Mouse (Mus musculus) right cerebral cortex, postnatal 14 days (tissue): ENCODE measurements around the gene Wbp2.
"Not testable (repeated sequence)": the region's sequence is repeated elsewhere in the genome, so short reads cannot be mapped to it uniquely, and the experiment has no call there.

Experiments
- DNase-seq: peaks from one replicate; pipeline ENCODE4 v3.0.0; 2022

Gene Wbp2

DNA sequence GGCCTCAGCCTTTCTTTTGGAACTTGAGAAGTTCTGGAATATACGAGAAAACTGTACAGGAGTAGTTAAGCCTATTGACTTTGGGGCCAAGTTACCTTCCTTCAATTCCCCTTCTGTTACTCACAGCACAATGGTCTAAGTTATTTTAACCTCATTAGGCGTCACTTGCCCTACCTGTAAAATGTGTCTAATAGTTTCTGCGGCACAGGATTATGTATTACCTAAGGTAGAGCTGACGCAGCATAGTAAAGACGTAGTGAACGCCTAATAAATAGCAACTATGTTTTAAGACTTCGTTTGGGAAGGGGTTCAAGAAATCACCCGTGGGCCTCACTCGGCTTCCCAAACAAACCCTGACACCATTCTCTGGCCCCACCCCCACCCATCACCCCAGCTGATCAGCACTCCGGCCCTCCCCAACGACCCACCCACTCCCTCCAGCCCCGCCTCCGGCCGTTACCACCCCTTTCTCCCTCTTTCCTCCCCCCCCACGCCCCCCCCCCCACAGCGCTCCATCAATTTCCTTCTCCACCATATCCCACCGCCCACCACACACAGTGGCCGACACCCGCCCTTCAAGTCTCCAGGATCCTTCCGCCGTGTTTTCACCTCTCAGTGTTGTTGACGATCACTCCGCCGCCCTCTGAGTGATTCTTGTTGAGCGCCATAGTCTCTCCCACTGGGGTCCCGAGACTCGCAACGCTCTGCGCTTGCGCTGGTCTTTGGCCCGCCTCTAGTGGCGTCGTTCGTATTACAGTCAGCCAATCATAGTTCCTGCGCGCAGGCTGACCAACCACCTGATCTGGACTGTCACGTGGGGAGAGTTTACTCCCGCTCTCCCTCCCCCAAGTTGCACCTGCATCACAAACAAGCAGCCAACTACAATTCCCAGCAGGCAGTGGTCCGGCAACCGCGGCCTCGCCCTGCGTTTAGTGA is at the start of gene Wbp2:
Gene Wbp2 (minus strand): TSS at position 738 of the 936 bp plus-strand sequence.
- peak; percentile 94 for DNase-seq

DNA sequence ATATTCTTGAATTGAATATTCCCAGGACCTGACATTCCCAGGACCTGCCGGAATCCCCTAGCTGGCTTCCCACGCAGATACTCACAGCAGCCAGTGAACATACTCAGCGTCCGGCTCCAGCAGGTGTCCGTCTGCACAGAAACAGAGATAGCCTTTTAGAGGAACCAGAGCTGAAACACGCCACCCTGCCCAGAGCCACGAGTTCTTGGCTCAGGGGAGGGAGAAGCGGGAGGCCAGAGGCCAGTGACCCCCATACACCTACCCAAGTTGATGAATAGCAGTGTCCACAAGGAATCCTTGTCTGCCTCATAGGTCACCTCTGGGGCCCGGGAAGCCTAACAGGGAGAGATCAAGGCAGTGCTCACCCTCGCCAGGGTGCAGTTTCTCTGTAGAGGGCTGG is 47.4 kb upstream of the Wbp2 start:
- DNase-seq: no peak

GRCm38 (mm10) chr11:116133497-116133896 is 46.7 kb upstream of the Wbp2 start:
- DNase-seq: no peak

DNA sequence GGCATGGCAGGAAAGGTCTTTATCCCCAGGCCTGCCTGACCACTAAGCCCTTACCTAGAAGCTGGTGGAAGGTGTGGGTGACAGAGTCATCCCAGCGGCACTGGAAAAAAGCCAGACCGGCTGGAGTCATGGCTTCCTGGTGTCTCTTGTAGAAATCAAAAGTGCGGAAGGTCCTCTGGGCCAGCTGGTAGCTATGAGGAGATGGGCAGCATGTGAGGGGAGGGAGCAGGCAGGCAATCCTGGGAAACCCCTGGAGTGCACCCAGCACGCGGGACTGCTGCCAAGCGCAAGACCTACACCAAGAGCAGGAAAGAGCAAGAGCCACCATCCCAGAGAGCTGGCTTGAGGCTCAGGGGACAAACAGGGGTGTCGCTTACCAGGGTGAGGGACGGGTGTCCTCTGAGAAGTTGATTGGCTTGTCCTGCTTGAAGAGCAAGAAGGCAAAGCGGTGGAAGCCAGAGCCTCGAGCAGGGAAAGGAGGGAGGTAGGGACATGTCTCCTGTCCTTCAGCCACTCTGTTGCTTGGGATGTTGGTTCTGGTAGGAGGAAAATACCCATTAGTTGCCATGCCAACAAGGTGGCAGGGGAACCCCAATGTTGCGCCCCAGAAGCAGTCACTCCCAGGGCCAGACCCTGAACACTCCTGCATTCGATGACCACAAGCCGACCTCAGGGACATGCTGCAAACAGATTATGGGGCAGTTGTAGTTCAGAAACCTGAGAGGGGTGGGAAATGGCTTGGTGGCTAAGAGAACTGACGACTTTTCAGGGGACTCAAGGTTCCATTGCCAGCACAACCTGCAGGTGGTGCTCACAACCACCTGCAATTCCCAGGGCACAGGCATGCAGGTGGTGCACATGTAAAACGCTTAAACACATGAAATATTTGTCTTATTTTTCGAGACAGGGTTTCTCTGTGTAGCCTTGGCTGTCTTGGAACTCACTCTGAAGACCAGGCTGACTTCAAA is 45.9 kb upstream of the Wbp2 start:
- DNase-seq: no peak

GRCm38 (mm10) chr11:116131349-116132170 is 44.8 kb upstream of the Wbp2 start:
- no peak for DNase-seq

GRCm38 (mm10) chr11:116130488-116131205 is 43.9 kb upstream of the Wbp2 start, which contains the start of gene Trim65:
Gene Trim65, minus strand, starts transcription at chr11:116131128.
- DNase-seq: peak; percentile 90

- no peak for DNase-seq
Measured at GRCm38 (mm10) chr11:116129993-116130487, 43.2 kb upstream of the Wbp2 start.

DNA sequence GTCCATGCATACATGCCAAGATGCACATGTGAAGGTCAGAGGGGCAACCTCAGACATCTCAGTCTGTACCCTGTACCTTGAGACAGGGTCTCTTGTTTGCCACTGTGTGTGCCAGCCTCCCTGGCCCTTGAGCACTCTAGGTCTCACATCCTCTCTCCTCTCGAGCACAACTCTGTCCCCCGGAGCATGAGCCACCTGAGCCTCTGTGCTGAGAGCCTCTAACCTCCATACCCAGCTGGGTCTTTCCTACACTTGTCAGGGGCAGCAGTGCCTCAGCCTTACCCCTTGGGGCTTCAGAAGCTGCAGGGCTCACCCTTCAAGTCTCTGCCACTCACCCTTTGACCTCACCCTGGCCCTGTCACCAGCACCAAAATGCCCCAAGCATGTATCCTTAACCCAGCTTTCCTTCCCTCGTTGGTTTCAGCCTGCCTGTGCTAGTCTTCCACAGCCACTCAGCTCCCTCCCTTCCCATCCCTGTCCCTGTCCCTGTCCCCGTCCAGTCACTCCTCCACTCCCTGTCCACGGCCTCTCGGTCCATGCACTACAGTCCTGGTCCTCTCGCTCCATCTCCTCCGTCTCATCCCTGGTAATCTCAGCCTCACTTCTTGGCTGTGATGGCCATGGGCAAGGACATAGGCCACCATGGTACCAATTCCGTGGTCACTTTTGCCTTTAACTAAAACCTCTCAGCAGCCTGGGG is 42.4 kb upstream of the Wbp2 start:
- no peak for DNase-seq

DNA sequence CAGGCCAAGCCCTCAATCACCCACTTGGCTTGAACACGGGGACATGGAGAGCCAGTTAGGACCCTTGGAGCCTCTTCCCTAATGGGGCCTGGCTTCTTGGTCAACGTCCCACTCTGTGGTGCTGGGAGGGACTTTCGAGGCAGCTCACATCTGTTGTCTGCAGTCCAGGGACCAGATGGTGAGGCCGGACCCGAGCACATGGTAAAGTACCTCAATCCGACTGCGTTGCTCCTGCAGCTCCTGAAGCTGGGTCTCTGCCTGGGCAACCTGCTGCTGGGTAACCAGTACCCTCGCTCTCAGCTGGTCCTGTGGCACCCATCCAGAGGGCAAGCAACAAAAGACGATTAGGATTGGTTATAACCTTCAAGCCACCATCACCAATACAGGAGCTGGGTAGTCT is 41.2 kb upstream of the Wbp2 start:
- DNase-seq: no peak

DNA sequence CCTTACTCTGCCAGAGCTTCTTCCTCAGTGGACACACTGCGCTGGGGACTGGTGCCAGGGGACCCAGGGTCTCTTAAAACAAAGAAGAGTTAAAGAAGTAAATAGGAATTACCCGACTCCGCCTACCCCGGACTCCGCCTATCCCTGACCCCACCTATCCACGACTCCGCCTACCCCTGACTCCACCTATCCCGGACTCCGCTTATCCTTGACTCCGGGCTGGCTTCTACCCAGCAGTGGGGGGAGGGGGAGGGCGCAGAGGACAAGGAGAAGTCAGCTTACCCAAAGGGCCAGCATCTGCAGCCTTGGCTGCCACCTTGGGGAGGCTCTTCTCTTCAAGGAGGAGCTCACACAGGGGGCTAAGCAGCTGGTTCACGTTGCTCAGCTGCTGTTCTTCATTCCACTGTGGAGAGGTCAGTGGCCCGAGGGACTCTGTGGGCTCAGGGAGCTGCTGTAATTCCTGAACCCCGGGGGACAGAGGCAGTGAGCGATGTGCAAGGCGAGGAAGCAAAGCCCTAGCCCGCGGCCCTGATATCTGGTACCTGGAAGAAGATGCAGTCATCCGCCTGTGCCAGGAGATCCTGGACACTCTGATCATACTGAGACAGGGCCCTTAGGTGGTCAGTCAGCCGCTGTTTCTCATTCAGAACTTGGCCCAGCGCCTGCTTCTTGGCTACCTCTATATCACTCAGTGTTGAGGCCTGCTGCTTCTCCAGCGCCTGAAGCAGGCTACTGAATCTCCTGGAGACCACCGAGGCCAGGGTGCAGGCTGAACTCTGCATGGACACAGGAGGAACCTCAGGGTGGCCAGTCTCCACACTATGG is 40.6 kb upstream of the Wbp2 start, which contains the start of gene Trim47:
Gene Trim47 (minus strand): TSS at position 55 of the 825 bp plus-strand sequence.
- no peak for DNase-seq

DNA sequence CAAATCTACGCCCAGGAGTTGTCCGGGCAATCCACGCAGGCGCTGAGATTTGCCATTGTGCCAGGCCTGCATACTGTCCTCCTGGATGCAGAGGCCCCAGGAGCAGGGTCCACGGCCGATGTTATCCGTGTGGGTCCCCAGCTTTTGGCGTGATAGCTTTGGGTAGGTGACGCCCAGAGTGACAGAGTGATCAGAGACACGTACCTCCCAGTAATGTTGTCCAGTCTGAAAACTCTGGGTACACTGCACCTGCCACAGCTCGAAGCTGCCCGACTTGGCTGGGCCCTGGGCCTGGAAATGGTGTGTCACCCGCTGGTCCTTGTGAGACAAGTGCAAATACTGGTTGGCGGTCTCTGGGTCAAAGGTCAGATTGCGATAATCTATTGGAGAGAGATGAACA is 39.5 kb upstream of the Wbp2 start:
- no peak for DNase-seq

DNA sequence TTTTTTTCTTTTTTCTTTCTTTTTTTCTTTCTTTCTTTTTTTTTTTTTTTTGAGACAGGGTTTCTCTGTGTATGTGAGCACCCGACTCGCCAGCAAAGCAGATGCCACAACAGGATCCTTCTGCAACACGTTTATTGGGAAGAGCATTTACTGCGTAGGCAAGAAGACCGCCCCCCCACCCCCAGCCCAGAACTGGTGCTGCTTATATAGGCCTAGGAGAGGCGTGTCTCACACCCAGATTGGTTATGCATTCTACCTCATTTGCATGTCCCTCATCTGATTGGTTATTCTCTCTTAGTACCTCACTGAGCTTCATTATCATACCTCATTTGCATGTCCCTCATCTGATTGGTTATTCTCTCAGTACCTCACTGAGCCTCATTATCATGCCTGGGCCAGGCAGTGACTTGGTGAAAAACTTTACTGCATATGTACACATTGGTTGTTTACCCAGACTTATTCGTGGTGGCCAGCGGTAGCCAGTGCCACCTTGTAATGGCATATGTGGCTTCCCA is 35.0 kb upstream of the Wbp2 start:
- DNase-seq: not testable (repeated sequence)

GRCm38 (mm10) chr11:116117819-116118218 is 31.0 kb upstream of the Wbp2 start:
- DNase-seq: no peak

GRCm38 (mm10) chr11:116117241-116117640 is 30.4 kb upstream of the Wbp2 start:
- DNase-seq: no peak

- no peak for DNase-seq
Measured at GRCm38 (mm10) chr11:116111611-116112203, 24.9 kb upstream of the Wbp2 start.

DNA sequence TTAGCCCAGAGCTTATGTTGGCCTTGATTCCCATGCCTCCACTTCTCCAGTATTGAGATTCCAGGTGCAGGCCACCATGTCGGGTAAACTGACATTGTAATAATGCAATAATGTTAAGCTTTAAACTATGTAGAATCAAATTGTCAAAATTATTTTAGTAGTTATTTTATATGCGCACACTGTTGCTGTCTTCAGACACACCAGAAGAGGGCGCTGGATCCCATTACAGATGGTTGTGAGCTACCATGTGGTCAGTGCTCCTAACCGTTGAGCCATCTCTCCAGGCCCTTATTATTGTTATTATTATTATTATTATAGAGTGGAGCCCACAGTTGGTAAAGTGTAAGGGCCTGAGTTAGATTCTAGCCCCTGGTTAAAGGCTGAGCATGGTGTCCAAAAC is 24.3 kb upstream of the Wbp2 start:
- no peak for DNase-seq

GRCm38 (mm10) chr11:116110540-116110939 is 23.7 kb upstream of the Wbp2 start:
- DNase-seq: no peak

GRCm38 (mm10) chr11:116110131-116110530 is 23.3 kb upstream of the Wbp2 start:
- no peak for DNase-seq

GRCm38 (mm10) chr11:116109441-116110081 is 22.8 kb upstream of the Wbp2 start:
- no peak for DNase-seq
